Mouse (Mus musculus): ENCODE results near the gene G6pc3.
"Not testable (repeated sequence)": the region's sequence is repeated elsewhere in the genome, so short reads cannot be mapped to it uniquely, and the experiment has no call there.

Gene G6pc3

GRCm38 (mm10) chr11:102189461-102190436 is at the start of gene G6pc3:
G6pc3 (plus strand) TSS chr11:102189620.
- peak; percentile 68 for DNase-seq

DNA sequence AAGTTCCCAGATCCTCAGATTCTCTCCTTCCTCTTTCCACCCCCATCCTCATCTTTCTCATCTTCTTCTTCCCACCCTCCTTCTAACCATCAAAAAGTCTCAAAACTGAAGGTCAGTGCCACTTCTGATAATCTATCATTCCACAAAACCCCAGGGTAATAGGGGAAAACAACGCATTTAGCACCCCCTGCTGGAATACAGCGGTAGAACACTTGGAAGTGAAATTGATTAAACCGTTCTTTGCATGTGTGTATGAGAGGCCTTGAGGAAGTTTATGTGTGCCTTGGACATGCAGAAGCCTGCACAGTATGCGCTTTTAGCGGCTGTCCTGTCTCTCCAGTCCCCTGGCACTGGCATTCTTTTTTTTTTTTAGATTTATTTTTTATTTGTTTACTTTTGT is 48.9 kb upstream of the G6pc3 start:
- peak; percentile 59 for DNase-seq

DNA sequence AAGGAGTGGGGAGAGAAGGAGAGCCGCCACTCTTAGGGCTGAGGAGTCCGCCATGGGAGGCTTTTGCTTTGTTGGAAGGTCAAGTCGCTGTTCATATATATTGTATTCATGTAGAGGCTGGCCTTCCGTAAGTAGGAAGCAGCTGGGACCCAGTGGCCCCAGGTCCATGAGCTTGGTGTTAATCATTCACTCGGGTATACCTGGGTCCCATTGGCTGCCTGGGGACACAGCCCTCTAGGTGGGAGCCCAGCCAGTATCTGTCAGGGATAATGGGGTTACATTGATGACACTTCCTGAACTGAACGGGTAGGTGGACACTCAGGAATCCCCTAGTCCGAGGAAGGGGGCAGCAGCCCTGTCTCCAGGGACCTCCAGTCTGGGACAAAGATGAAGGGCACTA is 47.1 kb upstream of the G6pc3 start:
- DNase-seq: no peak

GRCm38 (mm10) chr11:102144957-102145470 is 44.4 kb upstream of the G6pc3 start:
- no peak for DNase-seq

DNA sequence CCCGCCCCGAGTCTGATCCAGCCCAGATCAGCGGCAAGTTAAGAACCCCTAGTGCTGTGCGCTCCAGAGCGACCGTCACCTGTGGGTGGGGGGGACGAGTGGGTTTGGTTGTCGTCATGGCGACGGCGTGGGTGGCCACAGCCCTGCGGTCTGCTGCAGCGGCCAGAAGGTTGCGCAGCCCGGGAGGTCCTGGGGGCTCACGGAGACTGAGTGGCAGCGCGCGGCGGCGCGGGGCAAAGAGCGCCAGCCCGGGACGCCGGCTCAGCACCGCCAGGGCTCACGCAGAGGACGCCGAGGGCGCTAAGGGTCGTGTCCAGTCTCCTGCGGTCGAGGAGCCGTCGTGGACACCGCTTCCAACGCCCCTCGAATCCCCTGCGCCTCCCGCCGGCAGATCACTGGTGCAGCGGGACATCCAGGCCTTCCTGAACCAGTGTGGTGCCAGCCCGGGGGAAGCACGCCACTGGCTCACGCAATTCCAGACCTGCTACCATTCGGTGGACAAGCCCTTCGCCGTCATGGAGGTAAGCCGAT is 43.9 kb upstream of the G6pc3 start, which contains the start of gene Nags:
Gene Nags (plus strand): TSS at position 43 of the 531 bp plus-strand sequence.
- DNase-seq: no peak

DNA sequence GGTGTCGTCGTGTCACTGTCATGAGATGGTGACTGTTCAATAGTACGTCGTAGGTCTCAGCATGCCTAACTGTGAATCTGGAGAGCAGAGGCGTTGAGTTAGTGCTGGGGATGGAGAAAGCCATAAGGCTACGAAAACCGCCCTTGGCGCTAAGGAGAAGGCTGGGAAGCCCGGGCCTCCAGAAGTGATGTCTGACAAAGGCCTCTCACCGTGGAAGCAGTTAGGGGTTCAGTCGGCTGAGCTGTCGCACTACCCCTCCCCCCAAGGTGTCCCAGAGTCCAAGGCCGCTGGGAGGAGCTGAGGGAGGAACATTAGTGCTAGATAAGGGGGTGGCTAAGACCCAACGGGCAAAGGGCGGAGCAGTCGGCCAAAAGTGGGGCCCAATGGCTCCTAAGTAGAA is 43.4 kb upstream of the G6pc3 start:
- no peak for DNase-seq

DNA sequence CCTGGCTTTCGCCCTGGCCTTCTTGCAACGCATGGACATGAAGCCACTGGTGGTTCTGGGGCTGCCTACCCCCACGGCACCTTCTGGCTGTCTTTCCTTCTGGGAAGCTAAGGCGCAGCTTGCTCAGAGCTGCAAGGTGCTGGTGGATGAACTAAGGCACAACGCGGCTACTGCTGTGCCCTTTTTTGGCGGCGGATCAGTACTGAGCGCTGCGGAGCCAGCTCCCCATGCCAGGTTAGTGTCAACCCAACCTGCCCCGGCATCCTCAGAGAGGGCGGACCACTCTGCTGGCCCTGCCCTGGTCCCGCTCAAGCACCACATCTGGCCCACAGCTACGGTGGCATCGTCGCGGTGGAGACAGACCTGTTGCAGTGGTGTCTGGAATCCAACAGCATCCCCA is 42.9 kb upstream of the G6pc3 start:
- no peak for DNase-seq

- DNase-seq: no peak
These were observed 42.0 kb upstream of the G6pc3 start for GRCm38 (mm10) chr11:102147213-102147989.

- peak; percentile 82 for DNase-seq
These were observed 33.2 kb upstream of the G6pc3 start, which contains the start of gene Tmem101 for GRCm38 (mm10) chr11:102156039-102156785. Tmem101 (minus strand) TSS chr11:102156404.

DNA sequence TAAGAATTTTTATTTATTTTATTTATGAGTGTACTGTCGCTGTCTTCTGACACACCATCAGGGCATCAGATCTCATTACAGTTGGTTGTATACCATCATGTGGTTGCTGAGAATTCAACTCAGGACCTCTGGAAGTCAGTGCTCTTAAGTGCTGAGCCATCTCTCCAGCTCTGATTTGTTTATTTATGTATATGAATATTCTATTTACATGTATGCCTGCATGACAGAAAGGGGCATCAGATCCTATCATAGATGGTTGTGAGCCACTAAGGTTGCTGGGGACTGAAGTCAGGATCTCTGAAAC is 32.7 kb upstream of the G6pc3 start:
- DNase-seq: no peak

- DNase-seq: not testable (repeated sequence)
These were observed 31.4 kb upstream of the G6pc3 start for GRCm38 (mm10) chr11:102158024-102158423.

DNA sequence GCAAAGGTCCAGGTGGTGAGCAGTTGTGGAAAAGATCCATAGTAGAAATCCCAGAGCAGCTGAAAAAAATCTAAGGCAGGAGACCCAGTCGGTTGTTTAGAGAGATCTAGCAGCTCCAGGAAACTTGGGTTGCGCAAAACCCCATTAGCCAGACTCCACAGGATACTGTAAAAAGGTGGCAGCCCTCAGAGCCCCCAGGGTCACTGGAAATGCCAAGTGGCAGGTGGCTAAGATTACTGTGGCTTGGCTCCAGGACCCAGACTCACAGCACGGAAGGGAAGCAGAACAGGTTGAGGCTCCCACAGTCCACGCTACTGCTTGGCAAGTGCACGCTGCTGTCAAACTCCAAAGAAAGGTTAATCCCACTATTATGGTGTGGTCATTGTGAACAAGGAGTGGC is 29.6 kb upstream of the G6pc3 start:
- DNase-seq: no peak

- DNase-seq: no peak
These were observed 23.3 kb upstream of the G6pc3 start for GRCm38 (mm10) chr11:102165971-102166722.

DNA sequence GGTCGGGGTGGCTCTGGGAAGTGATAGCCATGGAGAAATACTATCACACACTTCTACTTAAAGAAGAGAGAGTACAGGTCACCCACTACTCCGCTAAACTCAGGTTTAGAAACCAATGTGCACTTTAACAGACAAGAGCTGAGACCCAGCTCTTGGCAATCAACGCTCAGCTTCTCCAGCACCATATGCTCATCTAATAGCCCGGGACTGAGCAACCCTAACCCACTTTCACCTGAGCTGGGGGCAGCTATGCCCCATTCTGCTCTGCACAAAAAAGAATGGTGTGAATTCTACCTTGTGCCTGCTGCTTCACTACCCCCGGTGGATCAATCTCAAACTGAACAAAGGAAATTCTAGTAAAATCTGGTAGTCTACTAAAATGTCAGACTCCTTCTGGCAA is 21.9 kb upstream of the G6pc3 start:
- DNase-seq: no peak

- DNase-seq: no peak
These were observed 20.7 kb upstream of the G6pc3 start for GRCm38 (mm10) chr11:102168689-102169088.

DNA sequence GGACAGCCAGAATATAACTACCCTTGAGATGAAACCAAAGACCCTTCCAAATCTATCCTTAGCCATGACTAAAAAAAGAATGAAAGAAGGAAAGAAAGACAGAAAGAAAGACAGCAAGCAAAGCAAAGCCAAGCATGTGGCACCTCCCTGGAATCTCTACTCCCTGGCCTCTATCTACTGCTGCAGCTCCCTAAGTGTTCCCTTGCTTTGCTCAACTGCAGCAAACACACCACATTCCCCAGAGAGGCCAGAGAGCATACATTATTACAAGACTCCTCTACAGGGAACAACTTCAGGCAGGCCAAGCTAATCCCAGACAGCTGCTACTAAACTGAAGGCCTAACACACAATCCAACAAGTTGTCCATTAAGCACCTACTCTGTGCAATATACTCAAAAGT is 9.6 kb upstream of the G6pc3 start:
- DNase-seq: no peak

DNA sequence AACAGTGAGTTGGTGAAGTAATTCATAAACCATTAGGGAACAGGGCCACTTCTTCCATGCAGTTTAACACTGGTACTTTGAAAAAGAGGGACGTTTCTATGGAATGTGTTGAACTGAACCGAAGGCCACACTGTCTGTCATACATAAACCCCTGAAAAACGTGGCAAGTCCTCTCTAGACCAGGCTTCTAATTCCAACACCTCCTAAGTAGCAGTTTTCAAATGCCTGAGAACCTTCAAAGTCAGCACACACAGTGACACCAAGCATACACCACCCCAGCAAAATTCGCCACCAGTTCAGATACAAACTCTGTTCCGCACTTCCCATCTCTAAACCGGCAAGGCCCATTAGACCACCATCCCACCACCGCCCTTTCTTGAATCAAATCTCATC is 5.2 kb upstream of the G6pc3 start:
- no peak for DNase-seq

GRCm38 (mm10) chr11:102184646-102185495 is 4.5 kb upstream of the G6pc3 start, which contains the start of gene Lsm12:
Lsm12 (minus strand) TSS chr11:102185296.
- DNase-seq: peak; percentile 100

GRCm38 (mm10) chr11:102185677-102186076 is 3.7 kb upstream of the G6pc3 start:
- DNase-seq: no peak

DNA sequence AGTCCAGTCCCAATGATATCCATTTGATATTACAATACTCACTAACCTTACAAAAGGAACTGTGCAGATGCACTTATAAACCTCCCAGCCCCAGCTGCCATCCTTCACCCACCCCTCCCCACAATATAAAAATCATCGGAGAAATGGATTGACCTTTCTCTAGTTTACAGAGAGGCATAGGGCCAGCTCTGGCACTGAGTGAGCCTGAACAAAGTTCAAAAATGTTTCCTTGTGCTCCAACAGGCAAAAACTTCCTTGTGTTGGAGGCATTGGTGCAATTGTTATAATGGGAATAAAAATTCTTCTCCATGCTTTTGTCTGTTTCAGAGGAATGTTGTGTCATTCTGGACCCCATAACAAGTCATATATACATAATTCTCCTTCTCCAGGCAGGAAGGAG is 3.2 kb upstream of the G6pc3 start:
- DNase-seq: no peak

DNA sequence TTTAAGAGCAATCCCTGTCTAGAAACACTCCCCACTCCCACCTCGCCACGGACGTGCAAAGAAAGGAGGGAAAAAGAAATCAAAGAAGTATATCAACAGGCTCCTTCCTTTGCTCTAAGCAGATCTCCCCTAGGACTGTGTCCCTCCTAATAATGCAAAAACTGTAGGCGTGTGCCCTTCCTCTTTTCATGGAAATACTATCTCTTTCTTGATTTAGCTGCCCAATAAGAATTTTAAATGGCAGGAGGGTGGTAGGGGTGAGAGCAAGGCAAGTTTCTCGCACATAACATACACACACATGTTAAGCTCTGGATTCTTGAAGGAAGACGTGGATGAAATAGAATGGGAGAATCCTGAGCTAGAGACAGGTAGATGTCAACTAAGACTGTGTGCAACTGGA is 440 bp upstream of the G6pc3 start:
- DNase-seq: no peak

Data from thymus, postnatal 14 days (tissue).